Mouse (Mus musculus) hindbrain, embryonic 12.5 days (tissue): ENCODE measurements around the gene Izumo4. TPM values are rescaled to one million over a fixed set of nuclear protein-coding genes. Genes with fewer than 3 reads are reported as not detected.
A peak's percentile ranks its signal among the peaks of the same experiment; 100 is the strongest.

ENCODE experiments used
- ATAC-seq: fragments of 200-750 bp; cut with Nextera tagmentation; 2 replicates; pipeline ENCODE4 v1.8.0; 2017; ENCODE audit warnings: moderate TSS enrichment; ENCODE audit not compliant: low FRiP score
- H3K27ac ChIP-seq: fragments of 300-500 bp; sonication (generic); 2 replicates; pipeline ENCODE4 v1.5.1; 2016; ENCODE audit warnings: mild to moderate bottlenecking
- H3K27me3 ChIP-seq: fragments of 300-500 bp; sonication (generic); 2 replicates; pipeline ENCODE4 v1.6.1; 2016; ENCODE audit warnings: mild to moderate bottlenecking
- H3K36me3 ChIP-seq: fragments of 300-500 bp; sonication (generic); 2 replicates; pipeline ENCODE4 v1.6.1; 2016; ENCODE audit warnings: mild to moderate bottlenecking
- H3K4me1 ChIP-seq: fragments of 300-500 bp; sonication (generic); 2 replicates; pipeline ENCODE4 v1.6.1; 2016
- H3K4me2 ChIP-seq: fragments of 300-500 bp; sonication (generic); replicated peaks from 2 replicates; pipeline ENCODE4 v1.6.1; 2016; ENCODE audit warnings: mild to moderate bottlenecking
- H3K4me3 ChIP-seq: fragments of 300-500 bp; sonication (generic); 2 replicates; pipeline ENCODE4 v1.5.1; 2016; ENCODE audit warnings: mild to moderate bottlenecking
- H3K9ac ChIP-seq: fragments of 300-500 bp; sonication (generic); 2 replicates; pipeline ENCODE4 v1.6.1; 2016; ENCODE audit warnings: mild to moderate bottlenecking, moderate library complexity
- H3K9me3 ChIP-seq: fragments of 300-500 bp; sonication (generic); replicated peaks from 2 replicates; pipeline ENCODE4 v1.6.1; 2016; ENCODE audit warnings: mild to moderate bottlenecking
- WGBS: fragments of 180-500 bp; shearing (Covaris S2); methylation state at CpG from one replicate; pipeline ENCODE4 v1.1.7; 2016; 5-methylcytosine and 5-hydroxymethylcytosine counted together
- polyA plus RNA-seq: library from polyadenylated mRNA; unstranded; fragments of >200 nt; fragmentation: Nextera tagmentation; extraction: Ambion mirVana; gene quantifications from 2 replicates; pipeline ENCODE4 v1.2.1, GENCODE M21; 2016

The Izumo4 gene
- polyA plus RNA-seq, 1 experiment from 2014 or later = 27.1 TPM

- ATAC-seq = no peak
- H3K36me3 ChIP-seq = peaks cover 48% of the 10 kb centered on the region
- H3K4me2 ChIP-seq = no peak overlapping the region
- peak overlapping the region; percentile 33; the same call in 1 of the 2 replicates for H3K9ac ChIP-seq
- H3K27me3 ChIP-seq = no peaks in the 10 kb centered on the region
- peaks cover 39% of the 10 kb centered on the region for H3K4me1 ChIP-seq
- H3K9me3 ChIP-seq = no peaks in the 10 kb centered on the region
- no peak overlapping the region for H3K27ac ChIP-seq
- 74% methylated on average over 11 of the region's 11 CpGs for WGBS
- H3K4me3 ChIP-seq = 0 out of 2 replicates have a peak overlapping the region, but pooled peaks have one; percentile 2
These were observed 29.9 kb upstream of the Izumo4 start for GRCm38 (mm10) chr10:80671936-80672690.

DNA sequence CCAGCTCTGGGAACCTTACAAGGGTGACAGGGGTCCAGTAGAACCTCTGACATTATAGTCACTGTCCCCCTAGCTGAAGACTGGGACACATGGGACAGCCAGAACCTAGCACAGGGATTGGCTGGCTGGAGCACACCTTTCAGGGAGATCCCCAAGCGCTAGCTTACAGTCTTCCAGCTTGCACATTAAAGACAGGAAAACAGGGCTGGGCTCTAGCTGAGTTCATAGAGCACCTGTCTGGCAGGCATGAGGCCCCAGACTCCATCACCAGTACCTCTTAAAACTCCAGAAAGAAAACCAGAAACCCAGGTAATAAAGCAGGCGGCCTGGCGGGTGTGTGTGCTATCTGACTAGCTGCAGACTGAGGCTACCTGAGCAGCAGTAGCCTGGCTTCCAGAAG, 28.3 kb upstream of the Izumo4 start:
- Histone ChIP-seq H3K4me1 (peaks cover 55% of the 10 kb centered on the region), H3K27me3 (no peaks in the 10 kb centered on the region), H3K36me3 (peaks cover 32% of the 10 kb centered on the region), H3K9me3 (no peaks in the 10 kb centered on the region), H3K27ac (no peak overlapping the region), H3K4me2 (peak overlapping the region; percentile 96), H3K4me3 (peak overlapping the region; percentile 72; the same call in 1 of the 2 replicates), H3K9ac (peak overlapping the region; percentile 97)
- ATAC-seq = no peak
- WGBS = 94% methylated on average over 3 of the region's 3 CpGs

GRCm38 (mm10) chr10:80674161-80674711, 27.7 kb upstream of the Izumo4 start:
- peak overlapping the region; percentile 72 for H3K4me3 ChIP-seq
- peak overlapping the region; percentile 97 for H3K9ac ChIP-seq
- no peak for ATAC-seq
- 66% methylated on average over 5 of the region's 5 CpGs for WGBS
- peak overlapping the region; percentile 96 for H3K4me2 ChIP-seq
- H3K36me3 ChIP-seq = peaks cover 26% of the 10 kb centered on the region
- H3K27me3 ChIP-seq = no peaks in the 10 kb centered on the region
- H3K4me1 ChIP-seq = peaks cover 61% of the 10 kb centered on the region
- no peaks in the 10 kb centered on the region for H3K9me3 ChIP-seq
- 0 out of 2 replicates have a peak overlapping the region, but pooled peaks have one; percentile 85 for H3K27ac ChIP-seq

- Histone ChIP-seq H3K9me3 (no peaks in the 10 kb centered on the region), H3K4me1 (peaks cover 67% of the 10 kb centered on the region), H3K9ac (peak overlapping the region; percentile 97), H3K4me2 (peak overlapping the region; percentile 96), H3K27ac (peak overlapping the region; percentile 85), H3K27me3 (no peaks in the 10 kb centered on the region), H3K36me3 (peaks cover 19% of the 10 kb centered on the region), H3K4me3 (peak overlapping the region; percentile 72)
- ATAC-seq = no peak
- WGBS = 22% methylated on average over 6 of the region's 6 CpGs
These were observed 27.1 kb upstream of the Izumo4 start for GRCm38 (mm10) chr10:80674851-80675404.

- Histone ChIP-seq H3K27ac (peak overlapping the region; percentile 85), H3K4me1 (peaks cover 68% of the 10 kb centered on the region), H3K9me3 (no peaks in the 10 kb centered on the region), H3K36me3 (peaks cover 14% of the 10 kb centered on the region), H3K4me2 (peak overlapping the region; percentile 96), H3K9ac (peak overlapping the region; percentile 97), H3K27me3 (no peaks in the 10 kb centered on the region), H3K4me3 (peak overlapping the region; percentile 72)
- WGBS = 0% methylated on average over 35 of the region's 54 CpGs
- peak; percentile 13 for ATAC-seq
These were observed 26.4 kb upstream of the Izumo4 start for GRCm38 (mm10) chr10:80675405-80676197.

DNA sequence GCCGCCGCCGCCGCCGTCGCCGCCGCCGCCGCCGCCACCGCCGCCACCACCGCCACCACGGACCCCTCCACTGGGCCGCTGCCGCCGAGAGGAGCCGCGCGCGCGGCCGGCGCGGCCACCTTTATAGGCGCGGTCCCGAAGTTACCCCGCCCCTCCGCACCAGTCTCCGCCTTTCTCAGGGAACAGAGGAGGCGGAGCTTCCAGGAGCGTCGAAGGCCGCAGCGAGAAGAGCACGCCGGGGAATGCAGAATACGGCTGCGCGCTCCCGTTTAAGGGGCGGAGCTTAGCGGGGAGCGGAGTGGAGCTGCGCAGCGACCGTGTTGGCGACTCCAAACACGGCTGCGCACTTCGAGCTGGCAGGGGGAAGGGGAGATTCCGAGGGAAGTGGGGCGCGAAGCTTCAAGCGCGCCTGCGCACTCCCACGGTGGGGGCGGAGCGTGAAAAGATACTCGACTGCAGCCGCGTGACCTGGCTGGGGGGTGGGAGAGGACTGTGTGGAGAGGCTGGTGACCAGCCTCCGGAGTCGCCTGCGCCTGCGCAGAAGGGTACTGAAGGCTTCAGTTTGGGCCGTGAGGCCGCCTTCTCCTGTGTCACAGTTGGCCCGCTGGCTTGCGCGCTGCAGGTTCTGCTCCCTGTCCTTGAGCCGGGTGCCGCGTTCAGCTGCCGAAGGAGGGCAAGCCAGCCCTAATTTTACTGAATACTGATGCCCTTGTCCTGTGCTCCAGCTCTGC, 25.6 kb upstream of the Izumo4 start:
- WGBS = 0% methylated on average over 57 of the region's 78 CpGs
- no peaks in the 10 kb centered on the region for H3K9me3 ChIP-seq
- H3K27me3 ChIP-seq = no peaks in the 10 kb centered on the region
- ATAC-seq = peak; percentile 92
- peak overlapping the region; percentile 97 for H3K9ac ChIP-seq
- H3K4me2 ChIP-seq = peak overlapping the region; percentile 96
- peak overlapping the region; percentile 97 for H3K27ac ChIP-seq
- H3K36me3 ChIP-seq = peaks cover 7% of the 10 kb centered on the region; the same call in 1 of the 2 replicates
- H3K4me3 ChIP-seq = peak overlapping the region; percentile 72
- H3K4me1 ChIP-seq = peaks cover 68% of the 10 kb centered on the region

- Histone ChIP-seq H3K4me1 (peaks cover 64% of the 10 kb centered on the region), H3K27me3 (no peaks in the 10 kb centered on the region), H3K9me3 (no peaks in the 10 kb centered on the region), H3K36me3 (no peaks in the 10 kb centered on the region), H3K4me3 (peak overlapping the region; percentile 72), H3K9ac (peak overlapping the region; percentile 79), H3K27ac (peak overlapping the region; percentile 97), H3K4me2 (peak overlapping the region; percentile 96)
- ATAC-seq = peak; percentile 1; the same call in 1 of the 2 replicates
- 49% methylated on average over 9 of the region's 9 CpGs for WGBS
These were observed 24.7 kb upstream of the Izumo4 start for GRCm38 (mm10) chr10:80677128-80677875.

GRCm38 (mm10) chr10:80677942-80678436, 24.0 kb upstream of the Izumo4 start, which contains the start of gene Mknk2:
Gene Mknk2 (minus strand): TSS chr10:80678112.
- H3K9ac ChIP-seq = peak within 1 kb of the TSS; percentile 79
- ATAC-seq = 0 out of 2 replicates have a peak, but pooled peaks have one; percentile 1
- 0 out of 2 replicates have a peak, but pooled peaks cover 2% of the 10 kb centered on the region for H3K36me3 ChIP-seq
- peak within 1 kb of the TSS; percentile 72 for H3K4me3 ChIP-seq
- H3K4me2 ChIP-seq = peak within 1 kb of the TSS; percentile 96
- no peaks in the 10 kb centered on the region for H3K27me3 ChIP-seq
- H3K4me1 ChIP-seq = peaks cover 57% of the 10 kb centered on the region
- 27% methylated on average over 8 of the region's 8 CpGs for WGBS
- peak within 1 kb of the TSS; percentile 97 for H3K27ac ChIP-seq
- no peaks in the 10 kb centered on the region for H3K9me3 ChIP-seq

DNA sequence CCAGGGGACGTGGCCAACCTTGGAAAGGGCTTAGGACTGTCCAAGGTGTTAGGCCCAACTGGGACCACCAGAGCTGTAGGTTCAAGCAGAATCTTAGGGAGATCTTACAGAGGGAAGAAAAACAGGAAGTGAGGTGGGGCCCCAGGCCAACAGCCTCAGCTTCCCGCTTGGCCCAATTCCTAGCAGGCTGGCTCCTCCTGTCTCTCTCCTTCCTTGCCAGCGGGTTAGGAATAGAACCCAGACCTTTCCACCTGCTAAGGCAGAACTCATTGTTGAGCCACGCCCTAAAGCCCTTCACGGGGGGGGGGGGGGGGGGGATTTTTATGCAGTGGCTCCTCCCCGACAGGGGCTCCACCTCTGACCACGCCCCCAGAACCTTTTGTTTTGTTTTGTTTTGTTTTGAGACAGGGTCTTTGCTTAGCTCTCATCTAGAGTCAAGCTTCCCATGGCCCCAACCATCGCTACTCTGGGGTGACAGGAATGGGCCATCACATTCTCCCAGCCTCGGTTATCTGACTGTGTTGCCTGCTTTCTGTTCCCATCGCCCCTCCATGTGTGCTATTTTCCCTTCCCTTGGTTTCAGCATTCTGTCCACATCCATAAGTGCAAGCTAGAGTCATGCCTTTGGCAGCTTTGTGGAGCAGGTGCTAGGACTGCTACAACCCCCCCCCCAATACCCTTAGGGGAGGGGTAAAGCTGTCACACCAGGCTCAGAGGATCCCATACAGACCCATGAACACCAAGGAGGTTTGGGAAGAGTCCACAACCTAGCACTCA, 23.2 kb upstream of the Izumo4 start:
- Histone ChIP-seq H3K9me3 (no peaks in the 10 kb centered on the region), H3K4me2 (no peak overlapping the region), H3K27me3 (no peaks in the 10 kb centered on the region), H3K36me3 (peaks cover 9% of the 10 kb centered on the region; the same call in 1 of the 2 replicates), H3K9ac (peak overlapping the region; percentile 46; the same call in 1 of the 2 replicates), H3K4me1 (peaks cover 49% of the 10 kb centered on the region), H3K4me3 (no peak overlapping the region), H3K27ac (peak overlapping the region; percentile 97)
- WGBS = 55% methylated on average over 9 of the region's 10 CpGs
- ATAC-seq = no peak
